Mouse (Mus musculus) heart, postnatal 0 days (tissue): ENCODE measurements around the gene Nfia. TPM values are rescaled to one million over a fixed set of nuclear protein-coding genes. Genes with fewer than 3 reads are reported as not detected.

Experiments used
- ATAC-seq: fragments of 200-750 bp; cut with Nextera tagmentation; 2 replicates; pipeline ENCODE4 v1.8.0; 2017; ENCODE audit warnings: low read depth, moderate number of reproducible peaks, moderate library complexity; ENCODE audit not compliant: insufficient read depth
- DNase-seq: peaks from one replicate; pipeline ENCODE4 v3.0.0-alpha.2; 2016; ENCODE audit warnings: low spot score
- H3K27ac ChIP-seq: fragments of 300-500 bp; sonication (generic); 2 replicates; pipeline ENCODE4 v1.5.1; 2014; ENCODE audit warnings: low read depth, mild to moderate bottlenecking
- H3K27me3 ChIP-seq: fragments of 300-500 bp; sonication (generic); 2 replicates; pipeline ENCODE4 v1.6.1; 2014; ENCODE audit warnings: low read length, mixed read lengths; ENCODE audit not compliant: control insufficient read depth, insufficient read depth
- H3K36me3 ChIP-seq: fragments of 300-500 bp; sonication (generic); replicated peaks from 2 replicates; pipeline ENCODE4 v1.6.1; 2014; ENCODE audit warnings: low read length, mixed read lengths; ENCODE audit not compliant: control insufficient read depth, insufficient read depth
- H3K4me1 ChIP-seq: fragments of 300-500 bp; sonication (generic); 2 replicates; pipeline ENCODE4 v1.6.1; 2014; ENCODE audit warnings: antibody characterized with exemption; ENCODE audit not compliant: control insufficient read depth, insufficient read depth
- H3K4me2 ChIP-seq: fragments of 300-500 bp; sonication (generic); 2 replicates; pipeline ENCODE4 v1.6.1; 2014; ENCODE audit warnings: low read depth, mild to moderate bottlenecking, low read length, moderate library complexity
- H3K4me3 ChIP-seq: fragments of 300-500 bp; sonication (generic); 2 replicates; pipeline ENCODE4 v1.5.1; 2014; ENCODE audit warnings: low read depth, low read length
- H3K9ac ChIP-seq: fragments of 300-500 bp; sonication (generic); replicated peaks from 2 replicates; pipeline ENCODE4 v1.6.1; 2014; ENCODE audit warnings: low read depth, low read length, mixed read lengths
- H3K9me3 ChIP-seq: fragments of 300-500 bp; sonication (generic); replicated peaks from 2 replicates; pipeline ENCODE4 v1.6.1; 2016; ENCODE audit warnings: low read length; ENCODE audit not compliant: control insufficient read depth
- CTCF ChIP-seq: IDR thresholded peaks from 2 replicates; pipeline ENCODE4 v1.5.1; 2016; ENCODE audit warnings: antibody characterized with exemption, control low read depth, low read depth
- EP300 ChIP-seq: IDR thresholded peaks from 2 replicates; pipeline ENCODE4 v1.6.1; 2016; ENCODE audit warnings: antibody characterized with exemption, low read depth
- WGBS: fragments of 180-500 bp; shearing (Covaris S2); extraction: QIAGEN DNeasy Blood & Tissue Kit; methylation state at CpG from one replicate; pipeline ENCODE4 v1.1.7; 2014; 5-methylcytosine and 5-hydroxymethylcytosine counted together
- polyA plus RNA-seq: library from polyadenylated mRNA; unstranded; fragments of >200 nt; fragmentation: Nextera tagmentation; extraction: Ambion mirVana; gene quantifications from 2 replicates; pipeline ENCODE4 v1.2.1, GENCODE M21; 2015
- total RNA-seq: library from RNA; depleted of rRNA; stranded (reverse); fragments of >200 nt; gene quantifications from 2 replicates; pipeline ENCODE4 v1.2.3, GENCODE M21; 2014; ENCODE audit warnings: low replicate concordance

Nfia gene
- total and polyA plus RNA-seq, 2 experiments from 2014 or later, result 53.8 to 114 TPM

DNA sequence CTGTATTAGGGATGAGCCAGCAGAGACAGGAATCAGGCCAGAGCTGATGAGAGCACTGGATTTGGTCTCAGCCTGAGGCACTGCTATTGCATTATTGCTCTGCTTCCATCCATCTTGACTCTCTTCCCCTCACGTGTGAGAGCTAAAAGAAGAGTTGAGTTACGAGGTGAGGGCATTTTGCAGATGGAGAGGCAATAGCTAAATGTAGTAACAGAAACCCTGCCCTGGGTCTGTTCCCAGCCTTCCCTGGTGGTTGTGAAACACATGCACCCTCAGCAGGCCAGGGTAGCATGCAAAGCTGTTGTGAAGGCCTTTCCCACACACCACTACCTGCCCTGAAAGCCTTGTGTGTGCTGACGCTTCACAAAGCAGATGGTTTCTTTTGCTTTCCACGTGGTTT is 86.9 kb downstream of the Nfia start:
- ATAC-seq (no peak), DNase-seq (no peak)
- Histone ChIP-seq H3K9me3 (no peaks in the 10 kb centered on the region), H3K36me3 (no peaks in the 10 kb centered on the region), H3K4me1 (peaks cover 46% of the 10 kb centered on the region), H3K9ac (no peak overlapping the region), H3K4me3 (no peak overlapping the region), H3K4me2 (no peak overlapping the region), H3K27me3 (no peaks in the 10 kb centered on the region), H3K27ac (peak overlapping the region; percentile 58)
- 48% methylated on average over 4 of the region's 4 CpGs for WGBS
- TF ChIP-seq CTCF, result no peak

DNA sequence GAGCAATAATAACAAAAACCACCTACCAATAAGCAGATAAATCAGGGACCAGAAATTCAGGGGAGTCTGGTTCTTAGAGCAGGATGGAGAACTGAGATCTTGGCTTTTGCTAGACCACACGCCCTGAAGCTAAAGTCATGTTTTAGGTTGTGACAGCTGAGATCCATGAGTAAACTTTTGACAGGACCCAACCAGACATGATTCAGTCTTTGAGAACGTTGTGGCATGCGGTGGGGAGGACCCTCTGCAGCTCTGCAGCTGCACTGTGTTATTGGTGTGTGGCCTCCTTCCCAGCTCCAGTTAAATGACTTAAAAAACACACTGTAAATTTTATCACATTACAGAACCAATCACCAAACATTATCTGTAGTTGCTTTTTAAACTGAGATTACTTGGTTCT is 87.8 kb downstream of the Nfia start:
- no peak for ATAC-seq

DNA sequence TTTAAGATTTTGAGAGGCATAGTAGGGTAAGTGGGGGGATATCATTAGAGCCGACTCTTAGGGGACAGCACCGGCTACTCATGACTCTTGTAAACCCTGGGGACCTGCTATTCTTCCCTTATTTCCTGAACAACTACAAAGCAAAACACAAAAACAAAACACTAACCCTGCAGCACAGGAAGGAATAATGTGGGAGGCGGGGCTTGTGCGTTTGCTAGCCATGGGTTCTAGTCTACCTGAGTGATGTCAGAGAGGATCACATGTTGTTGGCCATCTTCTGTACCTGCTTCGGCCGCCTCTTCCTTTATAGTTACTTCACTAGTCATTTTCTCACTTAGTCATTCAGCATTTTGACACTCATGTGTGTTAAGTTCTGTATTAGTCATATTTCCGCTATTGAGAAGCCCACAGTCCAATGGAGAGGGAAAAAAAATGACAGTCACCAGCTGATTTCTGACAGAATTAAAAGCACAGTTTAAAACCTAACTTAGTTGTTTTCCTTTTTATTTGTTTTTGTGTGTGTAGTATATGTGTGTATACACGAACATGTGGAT is 88.3 kb downstream of the Nfia start:
- no peak overlapping the region for H3K4me3 ChIP-seq
- no peaks in the 10 kb centered on the region for H3K36me3 ChIP-seq
- H3K4me1 ChIP-seq, result peaks cover 32% of the 10 kb centered on the region
- H3K27me3 ChIP-seq, result no peaks in the 10 kb centered on the region
- no peak overlapping the region for H3K9ac ChIP-seq
- TF ChIP-seq CTCF, result no peak
- TF ChIP-seq EP300, result no peak
- no peak overlapping the region for H3K4me2 ChIP-seq
- ATAC-seq (no peak), DNase-seq (no peak)
- H3K9me3 ChIP-seq, result no peaks in the 10 kb centered on the region
- WGBS, result 80% methylated on average over 8 of the region's 8 CpGs
- H3K27ac ChIP-seq, result 0 out of 2 replicates have a peak overlapping the region, but pooled peaks have one; percentile 6

More for the DNA sequence above, 87.8 kb downstream of the Nfia start:
- H3K9ac ChIP-seq, result no peak overlapping the region
- no peaks in the 10 kb centered on the region for H3K9me3 ChIP-seq
- 0 out of 2 replicates have a peak overlapping the region, but pooled peaks have one; percentile 6 for H3K27ac ChIP-seq
- no peaks in the 10 kb centered on the region for H3K36me3 ChIP-seq
- H3K4me1 ChIP-seq, result peaks cover 37% of the 10 kb centered on the region
- no peak overlapping the region for H3K4me2 ChIP-seq
- no peak overlapping the region for H3K4me3 ChIP-seq
- no peaks in the 10 kb centered on the region for H3K27me3 ChIP-seq
- TF ChIP-seq EP300 (no peak), CTCF (no peak)
- 62% methylated on average over 3 of the region's 3 CpGs for WGBS
- DNase-seq, result peak; percentile 54

DNA sequence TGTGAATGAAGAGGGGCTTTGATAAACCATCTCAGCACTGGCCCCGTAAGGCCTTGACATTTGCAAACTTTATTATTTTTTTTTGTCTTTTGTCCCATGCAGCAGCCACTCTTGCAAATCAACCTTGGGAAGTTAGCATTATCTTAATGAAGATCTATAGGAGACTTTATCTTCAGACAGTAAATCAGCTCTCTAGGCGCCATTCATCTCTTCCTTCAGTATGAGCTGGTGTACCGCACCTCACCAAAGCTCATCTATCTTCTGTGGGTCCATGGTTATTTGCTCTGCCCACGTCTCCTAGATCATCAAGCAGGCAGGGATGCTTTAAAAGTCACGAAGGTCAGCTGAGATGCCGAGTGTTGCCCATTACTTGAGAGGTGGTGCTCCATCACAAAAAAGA is 89.8 kb downstream of the Nfia start:
- Histone ChIP-seq H3K4me1 (peaks cover 31% of the 10 kb centered on the region), H3K4me3 (no peak overlapping the region), H3K4me2 (no peak overlapping the region), H3K27ac (no peak overlapping the region), H3K9me3 (no peaks in the 10 kb centered on the region), H3K27me3 (no peaks in the 10 kb centered on the region), H3K9ac (no peak overlapping the region), H3K36me3 (no peaks in the 10 kb centered on the region)
- no peak for DNase-seq
- 89% methylated on average over 6 of the region's 6 CpGs for WGBS
- TF ChIP-seq EP300 (no peak), CTCF (no peak)
- ATAC-seq, result no peak

DNA sequence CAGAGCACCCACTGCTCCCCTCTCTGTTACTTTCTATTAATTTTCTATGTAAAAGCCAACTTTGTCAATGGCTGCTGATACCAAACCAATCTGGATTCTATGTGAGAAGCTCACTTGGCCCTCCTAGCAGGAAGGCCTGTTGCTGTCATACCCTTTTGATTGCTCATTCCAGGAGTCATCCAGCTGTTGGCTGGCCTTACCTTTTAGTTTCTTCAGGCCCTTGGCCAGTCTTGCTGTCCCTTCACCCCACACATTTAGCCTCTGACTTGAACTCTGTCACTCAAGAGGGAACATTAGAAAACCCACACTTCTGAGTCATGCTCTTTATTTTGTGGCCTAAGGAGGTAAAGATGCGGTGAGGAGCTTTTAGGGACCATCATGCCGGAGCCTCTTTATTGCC is 91.7 kb downstream of the Nfia start:
- ATAC-seq (no peak), DNase-seq (no peak)
- 99% methylated on average over 2 of the region's 2 CpGs for WGBS
- H3K4me2 ChIP-seq, result no peak overlapping the region
- H3K4me1 ChIP-seq, result peaks cover 24% of the 10 kb centered on the region
- H3K27me3 ChIP-seq, result no peaks in the 10 kb centered on the region
- no peak overlapping the region for H3K4me3 ChIP-seq
- no peak overlapping the region for H3K9ac ChIP-seq
- no peak for TF ChIP-seq CTCF
- TF ChIP-seq EP300, result no peak
- H3K9me3 ChIP-seq, result no peaks in the 10 kb centered on the region
- H3K27ac ChIP-seq, result no peak overlapping the region
- no peaks in the 10 kb centered on the region for H3K36me3 ChIP-seq

GRCm38 (mm10) chr4:97865410-97865953 is 92.9 kb downstream of the Nfia start:
- Histone ChIP-seq H3K27me3 (no peaks in the 10 kb centered on the region), H3K27ac (no peak overlapping the region), H3K36me3 (no peaks in the 10 kb centered on the region), H3K9ac (no peak overlapping the region), H3K4me3 (no peak overlapping the region), H3K4me2 (no peak overlapping the region), H3K9me3 (no peaks in the 10 kb centered on the region), H3K4me1 (peaks cover 26% of the 10 kb centered on the region)
- DNase-seq (no peak), ATAC-seq (no peak)
- TF ChIP-seq CTCF, result no peak
- no peak for TF ChIP-seq EP300
- WGBS, result 84% methylated on average over 3 of the region's 3 CpGs
